Mouse (Mus musculus): Measurements from ENCODE around the gene Fkbp4.
A peak's percentile ranks its signal among the peaks of the same experiment; 100 is the strongest.

GRCm38 (mm10) chr6:128411115-128411514 is 27.4 kb downstream of the Fkbp4 start:
- TF ChIP-seq POLR2A (IDR thresholded peaks at IDR 0.05; ENCODE audit: low read depth, low read length): no peak
- TF ChIP-seq CTCF (IDR thresholded peaks at IDR 0.05; ENCODE audit: borderline replicate concordance, insufficient read depth, low read length): peak; percentile 67; the same call in 1 of the 2 replicates
